Comparison of ENCODE assay signal across 8 mouse cellular contexts in the genomic region with DNA sequence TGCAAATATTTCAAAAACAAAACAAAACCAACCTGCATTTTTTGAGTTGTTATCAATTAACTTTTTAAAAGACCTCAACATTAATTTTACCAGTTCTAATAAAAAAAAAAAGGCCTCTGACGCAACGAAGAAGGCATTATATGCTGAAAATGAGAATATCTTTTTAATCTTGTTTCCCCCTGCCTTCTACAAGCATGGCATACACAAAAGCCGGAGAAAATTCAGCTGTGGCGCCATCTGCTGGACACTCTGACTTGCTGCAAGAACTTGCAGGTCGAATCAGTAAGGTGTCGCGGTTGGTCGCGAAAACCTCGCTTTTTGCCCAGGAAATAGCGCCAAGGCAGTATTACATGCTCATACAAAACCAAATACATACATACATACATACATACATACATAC. TPM values are rescaled to one million over a fixed set of nuclear protein-coding genes. Genes with fewer than 3 reads are reported as not detected.
DNase-seq lines count a peak whose midpoint lies in the region; ATAC-seq and TF ChIP-seq lines count a peak whose summit lies in the region.

No protein-coding gene starts in this region.

- intact Hi-C loops in heart, postnatal 36 days (cut with DNase I) = loop anchor here (1.0 to 2.0 kb wide), 4 partner anchors 41 to 117 kb away; a partner anchor contains a TSS

- H3K9me3 ChIP-seq in ES-Bruce4 (replicated peaks; ENCODE audit: control insufficient read depth, insufficient read depth, low read length, poor library complexity, severe bottlenecking) = no peaks in the 10 kb centered on the region
- no peaks in the 10 kb centered on the region for H3K9me3 ChIP-seq in forebrain, embryonic 12.5 days
- H3K9me3 ChIP-seq in lung, embryonic 16.5 days (ENCODE audit: control insufficient read depth, low read length) = no peaks in the 10 kb centered on the region

- peak overlapping the region; percentile 72 for H3K4me2 ChIP-seq in forebrain, embryonic 12.5 days
- no peak overlapping the region for H3K4me2 ChIP-seq in lung, embryonic 16.5 days (ENCODE audit: low read depth, low read length)

- no peaks in the 10 kb centered on the region for H3K36me3 ChIP-seq in ES-Bruce4 (ENCODE audit: control insufficient read depth, insufficient read depth, low read length, poor library complexity, severe bottlenecking)
- no peaks in the 10 kb centered on the region for H3K36me3 ChIP-seq in forebrain, embryonic 12.5 days (replicated peaks)
- no peaks in the 10 kb centered on the region for H3K36me3 ChIP-seq in lung, embryonic 16.5 days (ENCODE audit: control insufficient read depth, insufficient read depth, low read length)

- H3K27ac ChIP-seq in ES-Bruce4 (ENCODE audit: insufficient read depth, low read length) = no peak overlapping the region
- H3K27ac ChIP-seq in forebrain, embryonic 12.5 days = no peak overlapping the region
- peak overlapping the region; percentile 95; the same call in 1 of the 2 replicates for H3K27ac ChIP-seq in lung, embryonic 16.5 days (ENCODE audit: low read length)

- TF ChIP-seq CTCF in ES-Bruce4 (IDR thresholded peaks at IDR 0.05; ENCODE audit: low read depth, low read length) = peak; percentile 85

- DNase-seq in c-Kit-positive CD71-negative TER-119-negative erythroid progenitor cells, embryonic 14.5 days (ENCODE audit: low read depth) = peak; percentile 87
- DNase-seq in heart, postnatal 36 days = peak; percentile 86 to 90
- peak; percentile 76 to 92 for DNase-seq in layer of hippocampus, adult 18-20 months (ENCODE audit: low spot score in 2 of 2)
- DNase-seq in ovary, postnatal 14 days (ENCODE audit: low spot score) = peak; percentile 82
- DNase-seq in thymus, postnatal 10 days (ENCODE audit: low spot score in 2 of 2) = peak; percentile 82 to 89

- no peaks in the 10 kb centered on the region for H3K27me3 ChIP-seq in ES-Bruce4 (ENCODE audit: control insufficient read depth, insufficient read depth, low read length, poor library complexity, severe bottlenecking)
- H3K27me3 ChIP-seq in forebrain, embryonic 12.5 days = no peaks in the 10 kb centered on the region
- H3K27me3 ChIP-seq in lung, embryonic 16.5 days (ENCODE audit: control insufficient read depth, insufficient read depth, low read depth, low read length) = no peaks in the 10 kb centered on the region

- peak; percentile 5 for TF ChIP-seq POLR2A in ES-Bruce4 (IDR thresholded peaks at IDR 0.05; ENCODE audit: insufficient read depth, low read length)

- H3K9ac ChIP-seq in ES-Bruce4 (ENCODE audit: low read depth, poor library complexity, severe bottlenecking) = no peak overlapping the region
- H3K9ac ChIP-seq in forebrain, embryonic 12.5 days = 0 out of 2 replicates have a peak overlapping the region, but pooled peaks have one; percentile 69
- no peak overlapping the region for H3K9ac ChIP-seq in lung, embryonic 16.5 days (ENCODE audit: low read length)

- 2% methylated on average over 11 of the region's 11 CpGs for whole genome bisulfite sequencing in forebrain, embryonic 12.5 days
- 3% methylated on average over 11 of the region's 11 CpGs for WGBS in lung, embryonic 16.5 days

- TF ChIP-seq EP300 in ES-Bruce4 (IDR thresholded peaks at IDR 0.05; ENCODE audit: insufficient read depth, low read depth, low read length) = no peak

- H3K4me1 ChIP-seq in ES-Bruce4 (ENCODE audit: control insufficient read depth, insufficient read depth, low read length) = peaks cover 8% of the 10 kb centered on the region
- peaks cover 58% of the 10 kb centered on the region for H3K4me1 ChIP-seq in forebrain, embryonic 12.5 days
- H3K4me1 ChIP-seq in lung, embryonic 16.5 days (replicated peaks; ENCODE audit: control insufficient read depth, insufficient read depth, low read length) = peaks cover 33% of the 10 kb centered on the region

- ATAC-seq in forebrain, embryonic 12.5 days (ENCODE audit: low FRiP score) = peak; percentile 37
- ATAC-seq in lung, embryonic 16.5 days (ENCODE audit: low read depth) = 0 out of 2 replicates have a peak, but pooled peaks have one; percentile 29

- no peak overlapping the region for H3K4me3 ChIP-seq in ES-Bruce4 (ENCODE audit: low read depth, low read length)
- H3K4me3 ChIP-seq in forebrain, embryonic 12.5 days (replicated peaks) = no peak overlapping the region
- no peak overlapping the region for H3K4me3 ChIP-seq in lung, embryonic 16.5 days (ENCODE audit: low read length)

RNA-seq across cellular contexts. Expression of a gene that starts 35.8 kb away (rescaled TPM):
- 407 and 426 TPM in 2 replicates for polyA plus RNA-seq in ES-Bruce4 (2011; ENCODE audit: insufficient read depth, insufficient read length, low read depth, missing spikeins)
- 107 and 111 TPM in 2 replicates for polyA plus RNA-seq in forebrain, embryonic 12.5 days (2016; fragmentation: Nextera tagmentation; extraction: Ambion mirVana)
- total RNA-seq in heart, postnatal 36 days (2021) = 10 to 100 TPM; 29.7 to 33.9 TPM
- 10 to 100 TPM; 48.9 to 55.6 TPM for total RNA-seq in layer of hippocampus, adult 18-20 months (2021)
- 226 and 230 TPM in 2 replicates for polyA plus RNA-seq in lung, embryonic 16.5 days (2015; fragmentation: Nextera tagmentation; extraction: Ambion mirVana)

RNA-seq across cellular contexts. Expression of a gene that starts 40.4 kb away (rescaled TPM):
- polyA plus RNA-seq in ES-Bruce4 (2011; ENCODE audit: insufficient read depth, insufficient read length, low read depth, missing spikeins) = 700 and 767 TPM in 2 replicates
- polyA plus RNA-seq in forebrain, embryonic 12.5 days (2016; fragmentation: Nextera tagmentation; extraction: Ambion mirVana) = 7,386 and 7,785 TPM in 2 replicates
- total RNA-seq in heart, postnatal 36 days (2021) = 10 to 100 TPM; 73.0 to 74.5 TPM
- total RNA-seq in layer of hippocampus, adult 18-20 months (2021) = 100 to 1,000 TPM; 699 to 750 TPM
- polyA plus RNA-seq in lung, embryonic 16.5 days (2015; fragmentation: Nextera tagmentation; extraction: Ambion mirVana) = 870 and 906 TPM in 2 replicates

RNA-seq across cellular contexts. Expression of a gene that starts 40.5 kb away (rescaled TPM):
- not detected in 2 replicates for polyA plus RNA-seq in ES-Bruce4 (2011; ENCODE audit: insufficient read depth, insufficient read length, low read depth, missing spikeins)
- polyA plus RNA-seq in forebrain, embryonic 12.5 days (2016; fragmentation: Nextera tagmentation; extraction: Ambion mirVana) = not detected in 2 replicates
- total RNA-seq in heart, postnatal 36 days (2021) = not detected
- not detected for total RNA-seq in layer of hippocampus, adult 18-20 months (2021)
- polyA plus RNA-seq in lung, embryonic 16.5 days (2015; fragmentation: Nextera tagmentation; extraction: Ambion mirVana) = not detected in 2 replicates

RNA-seq across cellular contexts. Expression of a gene that starts 59.5 kb away (rescaled TPM):
- polyA plus RNA-seq in ES-Bruce4 (2011; ENCODE audit: insufficient read depth, insufficient read length, low read depth, missing spikeins) = 3,464 and 4,107 TPM in 2 replicates
- 1,790 and 1,867 TPM in 2 replicates for polyA plus RNA-seq in forebrain, embryonic 12.5 days (2016; fragmentation: Nextera tagmentation; extraction: Ambion mirVana)
- total RNA-seq in heart, postnatal 36 days (2021) = 100 to 1,000 TPM; 130 to 145 TPM
- total RNA-seq in layer of hippocampus, adult 18-20 months (2021) = 100 to 1,000 TPM; 448 to 490 TPM
- 1,812 and 1,892 TPM in 2 replicates for polyA plus RNA-seq in lung, embryonic 16.5 days (2015; fragmentation: Nextera tagmentation; extraction: Ambion mirVana)
